Mouse (Mus musculus) v-Abl transformed pro-B cells (cell line): Measurements from ENCODE around the gene Chml.

Source experiments
- in situ Hi-C, 2 experiments: fragments of 400-800 bp; cut with MboI; formaldehyde crosslinking; loops; one replicate each; pipeline ENCODE4 v1.15.1; 2025; ENCODE audit not compliant: unreplicated experiment in 2 of 2

Gene Chml

GRCm38 (mm10) chr1:175668666-175669405 is 23.9 kb downstream of the Chml start:
- in situ Hi-C loops: loop anchor here (5.0 kb wide), 1 partner anchor 42 kb away; the partner anchor contains the start of gene Fh1 (in 2 of the 2)

GRCm38 (mm10) chr1:175659900-175660299 is 32.8 kb downstream of the Chml start:
- in situ Hi-C loops: no loop called here

GRCm38 (mm10) chr1:175648615-175649014 is 44.1 kb downstream of the Chml start:
- in situ Hi-C loops: loop anchor here (25.0 kb wide), 4 partner anchors 1064 to 1814 kb away; partner anchors contain the start of genes Cep170 (in 2 of the 2), Sdccag8 (in 2 of the 2) and Akt3 (in 1 of the 2)

- in situ Hi-C loops: loop anchor here (25.0 kb wide), 4 partner anchors 1065 to 1815 kb away; partner anchors contain the start of genes Cep170 (in 2 of the 2), Sdccag8 (in 2 of the 2) and Akt3 (in 1 of the 2)
These were observed 45.7 kb downstream of the Chml start for GRCm38 (mm10) chr1:175646952-175647351.

- in situ Hi-C loops: loop anchor here (25.0 kb wide), 4 partner anchors 1069 to 1819 kb away; partner anchors contain the start of genes Cep170 (in 2 of the 2), Sdccag8 (in 2 of the 2) and Akt3 (in 1 of the 2)
These were observed 49.0 kb downstream of the Chml start for GRCm38 (mm10) chr1:175643496-175644265.

GRCm38 (mm10) chr1:175640435-175641150 is 52.1 kb downstream of the Chml start:
- in situ Hi-C loops: loop anchor here (25.0 kb wide), 4 partner anchors 1072 to 1822 kb away; partner anchors contain the start of genes Cep170 (in 2 of the 2), Sdccag8 (in 2 of the 2) and Akt3 (in 1 of the 2)

GRCm38 (mm10) chr1:175639072-175639471 is 53.6 kb downstream of the Chml start:
- in situ Hi-C loops: loop anchor here (25.0 kb wide), 4 partner anchors 1073 to 1823 kb away; partner anchors contain the start of genes Cep170 (in 2 of the 2), Sdccag8 (in 2 of the 2) and Akt3 (in 1 of the 2)

- in situ Hi-C loops: loop anchor here (25.0 kb wide), 4 partner anchors 1075 to 1825 kb away; partner anchors contain the start of genes Cep170 (in 2 of the 2), Sdccag8 (in 2 of the 2) and Akt3 (in 1 of the 2)
These were observed 55.0 kb downstream of the Chml start for GRCm38 (mm10) chr1:175637677-175638076.

GRCm38 (mm10) chr1:175632470-175632869 is 60.2 kb downstream of the Chml start:
- in situ Hi-C loops: loop anchor here (25.0 kb wide), 4 partner anchors 1080 to 1830 kb away; partner anchors contain the start of genes Cep170 (in 2 of the 2), Sdccag8 (in 2 of the 2) and Akt3 (in 1 of the 2)
